Mouse (Mus musculus) mouse embryonic stem cell (cell line): ENCODE results near the gene Chchd1.
"Not testable (repeated sequence)": the region's sequence is repeated elsewhere in the genome, so short reads cannot be mapped to it uniquely, and the experiment has no call there.

Source experiments
- in situ Hi-C, 2 experiments: fragments of 300-500 bp; cut with MboI; formaldehyde crosslinking; loops; 1 replicate in 1 of 2; 3 replicates in 1 of 2; pipeline ENCODE4 v1.14.3; 2019 to 2020; ENCODE audit warnings: low sequenced_read_pairs in 2 of 2, low pct_unique_long_range_greater_than_20kb in 1 of 2, mixed read lengths in 1 of 2; ENCODE audit not compliant: unreplicated experiment in 1 of 2

Gene Chchd1

DNA sequence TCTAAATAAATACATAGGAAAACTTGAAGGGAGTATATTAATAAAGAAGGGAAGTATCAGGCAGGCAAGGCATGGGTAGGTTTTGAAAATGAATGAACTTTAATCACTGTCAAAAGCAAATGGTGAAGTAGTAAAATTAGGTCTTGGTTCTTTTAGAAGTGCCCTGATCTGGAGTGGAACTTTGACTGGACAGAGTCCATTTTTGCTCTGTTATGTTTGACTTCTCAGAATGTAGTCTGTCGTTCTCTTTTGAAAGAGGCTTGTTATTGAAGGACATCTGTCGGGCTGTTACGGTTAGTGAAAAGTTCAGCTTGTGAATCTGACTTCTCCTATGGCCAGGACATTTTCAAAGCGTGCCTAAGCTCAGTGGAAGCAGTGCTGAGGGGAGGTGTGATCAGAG is 24.9 kb upstream of the Chchd1 start:
- in situ Hi-C loops, result no loop called here

DNA sequence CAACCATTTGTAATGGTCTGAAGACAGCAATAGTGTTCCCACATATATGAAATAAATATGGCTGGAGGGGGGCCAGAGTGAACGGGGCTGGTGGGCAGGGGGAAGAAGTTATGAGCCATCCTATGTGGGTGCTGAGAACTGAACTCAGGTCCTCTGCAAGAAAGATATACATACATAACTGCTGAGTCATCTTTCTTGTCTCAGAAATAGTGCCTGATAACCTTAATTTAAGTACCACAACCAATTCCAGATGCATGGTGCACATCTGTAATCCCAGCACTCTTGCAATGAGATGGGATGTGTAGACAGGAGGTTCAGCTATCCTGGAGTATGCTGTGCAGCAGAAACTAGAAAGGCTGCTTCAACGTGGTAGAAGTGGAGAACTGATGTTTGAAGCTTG is 21.1 kb upstream of the Chchd1 start:
- in situ Hi-C loops, result no loop called here

DNA sequence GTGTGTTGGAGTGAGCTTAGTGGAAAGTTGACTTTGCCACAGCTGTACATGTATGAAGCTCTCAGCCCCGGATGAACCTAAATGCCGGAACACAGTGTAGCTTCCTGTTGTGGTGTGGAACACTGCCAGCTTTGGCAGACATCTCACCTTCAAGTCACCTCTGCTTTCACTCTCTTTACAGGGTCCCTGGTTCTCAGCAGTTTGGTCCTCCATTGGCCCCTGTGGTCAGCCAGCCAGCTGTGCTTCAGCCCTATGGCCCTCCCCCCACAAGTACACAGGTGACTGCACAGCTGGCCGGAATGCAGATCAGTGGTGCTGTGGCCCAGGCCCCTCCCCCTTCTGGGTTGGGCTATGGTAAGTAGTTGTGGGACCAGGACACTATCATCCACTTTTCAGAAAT is 20.3 kb upstream of the Chchd1 start:
- in situ Hi-C loops, result no loop called here

DNA sequence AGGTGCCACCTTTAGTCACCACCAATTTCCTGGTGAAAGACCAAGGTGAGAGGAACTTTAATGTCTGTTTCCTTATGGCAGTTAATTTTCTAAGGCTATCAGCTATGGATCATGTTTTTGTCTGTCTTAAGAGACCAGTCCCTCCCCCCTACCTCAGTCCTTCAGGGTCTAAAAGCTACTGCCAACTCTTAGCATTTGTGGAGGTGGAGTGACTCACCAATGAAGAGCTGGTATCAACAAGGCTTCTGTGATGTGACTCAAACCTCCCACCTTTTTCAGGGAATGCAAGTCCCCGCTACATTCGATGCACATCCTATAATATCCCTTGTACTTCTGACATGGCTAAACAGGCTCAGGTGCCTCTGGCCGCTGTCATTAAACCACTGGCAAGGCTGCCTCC is 16.2 kb upstream of the Chchd1 start:
- in situ Hi-C loops, result no loop called here

DNA sequence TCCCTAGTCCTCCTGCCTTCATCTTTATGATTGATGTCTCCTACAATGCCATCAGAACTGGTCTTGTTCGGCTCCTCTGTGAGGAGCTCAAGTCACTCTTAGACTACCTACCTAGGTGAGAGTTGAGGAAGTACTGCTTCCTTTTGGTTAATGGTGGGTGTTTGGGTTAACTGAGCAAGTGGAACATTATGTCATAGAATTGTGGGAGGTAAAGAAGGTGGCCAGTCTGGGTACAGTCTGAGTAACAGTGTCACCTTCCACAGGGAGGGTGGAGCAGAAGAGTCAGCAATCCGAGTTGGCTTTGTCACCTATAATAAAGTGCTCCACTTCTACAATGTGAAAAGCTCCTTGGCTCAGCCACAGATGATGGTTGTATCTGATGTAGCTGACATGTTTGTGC is 13.8 kb upstream of the Chchd1 start:
- in situ Hi-C loops, result no loop called here

DNA sequence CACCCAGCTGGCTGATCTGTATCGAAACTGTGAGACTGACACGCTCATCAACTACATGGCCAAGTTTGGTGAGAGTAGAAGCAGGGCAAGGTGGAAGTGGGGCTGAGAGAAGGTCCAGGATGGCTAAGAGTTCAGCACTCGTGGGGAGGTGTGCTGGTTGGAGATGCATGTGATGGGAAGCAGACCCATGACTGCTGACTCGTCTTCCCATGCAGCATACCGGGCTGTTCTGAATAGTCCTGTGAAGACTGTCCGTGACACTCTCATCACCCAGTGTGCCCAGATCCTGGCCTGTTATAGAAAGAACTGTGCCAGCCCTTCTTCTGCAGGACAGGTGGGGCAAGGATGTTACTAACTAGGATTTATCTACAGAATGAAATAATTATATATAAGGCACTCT is 11.0 kb upstream of the Chchd1 start:
- in situ Hi-C loops, result no loop called here

DNA sequence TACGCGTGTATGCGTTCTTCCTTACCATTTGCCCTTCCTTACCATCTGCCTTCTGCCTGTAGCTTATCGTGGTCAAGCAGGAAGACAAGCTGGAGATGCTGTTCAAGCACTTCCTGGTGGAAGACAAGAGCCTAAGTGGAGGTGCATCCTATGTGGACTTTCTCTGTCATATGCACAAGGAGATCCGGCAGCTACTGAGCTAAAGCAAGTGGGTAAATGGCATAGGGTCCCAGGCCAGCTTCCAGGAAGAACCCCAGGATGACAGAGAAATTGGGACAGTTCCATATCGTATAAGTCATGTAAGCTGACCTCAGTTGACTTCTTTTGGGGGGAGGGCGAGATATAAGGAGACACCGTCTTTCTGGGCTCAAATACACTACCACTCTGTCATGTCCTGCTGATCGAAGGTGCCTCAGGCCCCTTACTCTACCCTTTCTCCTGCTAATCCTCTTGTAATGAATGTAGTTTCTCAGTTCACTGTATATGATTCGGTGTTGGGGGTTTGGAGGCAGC is 9.2 kb upstream of the Chchd1 start:
- in situ Hi-C loops, result no loop called here

DNA sequence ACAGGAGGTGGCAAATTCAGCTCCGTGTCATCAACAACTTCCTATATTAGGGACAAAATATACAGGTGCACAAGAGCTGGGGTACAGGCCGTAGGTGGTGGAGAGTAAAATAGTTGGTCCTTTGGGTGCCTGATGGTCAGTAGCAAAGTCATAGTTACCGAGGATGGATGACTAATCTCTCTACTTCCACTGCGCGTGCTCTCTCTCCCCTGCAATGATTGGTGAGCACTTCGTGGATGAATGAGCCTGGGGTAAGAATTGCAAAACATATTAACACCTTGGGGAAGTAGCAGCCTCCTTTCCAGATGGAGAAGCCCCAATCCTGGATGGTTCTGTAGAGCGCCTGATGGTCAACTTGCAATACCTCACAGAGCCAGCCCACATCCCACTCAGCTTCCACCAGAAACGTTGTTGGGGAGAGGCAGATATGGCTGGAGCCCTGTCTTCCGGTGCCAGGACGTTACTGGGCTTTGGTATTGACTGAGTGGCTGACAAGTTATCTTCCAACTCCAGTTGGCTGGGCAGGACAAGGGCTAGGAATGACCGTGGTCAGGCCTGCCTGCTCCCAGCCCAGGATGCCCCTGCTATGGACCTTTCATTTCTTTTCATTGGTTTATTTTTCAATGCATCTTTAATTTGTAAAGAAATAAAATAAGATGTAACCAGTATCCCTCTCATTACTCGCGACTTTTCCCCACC is 8.5 kb upstream of the Chchd1 start:
- in situ Hi-C loops, result no loop called here

DNA sequence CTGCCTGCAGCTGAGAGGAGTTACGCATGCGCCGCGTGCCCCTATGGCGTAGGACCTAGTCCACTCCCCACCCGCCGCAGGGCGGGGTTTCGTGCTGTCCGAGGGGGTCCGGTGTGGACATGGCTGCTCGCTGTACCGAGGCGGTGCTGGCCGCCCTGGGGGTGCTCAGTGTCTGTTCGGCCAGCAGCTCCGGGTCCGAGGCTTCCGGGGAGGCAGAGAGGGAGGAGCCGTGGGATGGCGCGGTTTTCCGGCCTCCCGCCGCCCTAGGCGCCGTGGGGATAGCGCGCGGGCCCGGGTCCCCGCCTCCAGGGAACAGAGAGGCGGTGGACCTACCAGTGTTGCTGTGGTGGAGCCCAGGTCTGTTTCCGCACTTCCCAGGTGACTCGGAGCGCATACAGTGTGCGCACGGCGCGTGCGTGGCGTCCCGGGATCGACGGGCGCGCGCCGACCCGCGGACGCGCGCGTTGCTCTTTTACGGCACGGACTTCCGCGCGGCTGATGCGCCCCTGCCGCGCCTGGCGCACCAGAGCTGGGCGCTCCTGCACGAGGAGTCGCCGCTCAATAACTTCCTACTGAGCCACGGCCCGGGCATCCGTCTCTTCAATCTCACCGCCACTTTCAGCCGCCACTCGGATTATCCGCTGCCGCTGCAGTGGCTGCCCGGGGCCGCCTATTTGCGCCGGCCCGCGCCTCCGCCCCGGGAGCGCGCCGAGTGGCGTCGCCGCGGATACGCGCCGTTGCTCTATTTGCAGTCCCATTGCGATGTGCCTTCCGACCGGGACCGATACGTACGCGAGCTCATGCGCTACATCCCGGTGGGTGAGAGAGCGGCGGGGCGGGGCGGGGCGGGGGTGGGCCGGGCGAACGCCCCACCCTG is 7.7 kb upstream of the Chchd1 start, which contains the start of gene Fut11:
Gene Fut11 (plus strand): TSS at position 85 of the 877 bp plus-strand sequence.
- in situ Hi-C loops, result no loop called here

DNA sequence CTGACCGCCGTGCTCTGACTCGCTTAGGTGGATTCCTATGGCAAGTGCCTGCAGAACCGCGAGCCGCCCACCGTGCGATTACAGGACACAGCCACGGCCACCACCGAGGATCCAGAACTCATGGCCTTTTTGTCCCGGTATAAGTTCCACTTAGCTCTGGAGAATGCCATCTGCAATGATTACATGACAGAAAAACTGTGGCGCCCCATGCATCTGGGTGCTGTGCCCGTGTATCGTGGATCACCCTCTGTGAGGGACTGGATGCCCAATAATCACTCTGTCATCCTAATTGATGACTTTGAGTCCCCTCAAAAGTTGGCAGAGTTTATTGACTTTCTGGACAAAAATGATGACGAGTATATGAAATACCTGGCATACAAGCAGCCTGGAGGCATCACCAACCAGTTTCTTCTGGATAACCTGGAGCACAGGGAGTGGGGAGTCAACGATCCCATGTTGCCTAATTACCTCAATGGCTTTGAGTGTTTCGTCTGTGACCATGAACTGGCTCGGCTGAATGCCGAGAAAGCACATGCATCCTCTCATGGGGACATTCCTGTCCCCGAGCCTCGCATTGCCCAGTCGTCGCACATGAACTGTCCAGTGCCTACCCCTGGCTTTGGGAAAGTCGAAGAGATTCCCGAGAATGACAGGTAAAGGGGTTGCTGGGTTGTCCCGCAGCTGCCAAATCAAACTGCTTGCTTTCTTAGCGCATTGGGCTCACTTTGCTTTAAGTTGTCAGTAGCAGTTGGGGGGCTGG is 6.9 kb upstream of the Chchd1 start:
- in situ Hi-C loops, result no loop called here

DNA sequence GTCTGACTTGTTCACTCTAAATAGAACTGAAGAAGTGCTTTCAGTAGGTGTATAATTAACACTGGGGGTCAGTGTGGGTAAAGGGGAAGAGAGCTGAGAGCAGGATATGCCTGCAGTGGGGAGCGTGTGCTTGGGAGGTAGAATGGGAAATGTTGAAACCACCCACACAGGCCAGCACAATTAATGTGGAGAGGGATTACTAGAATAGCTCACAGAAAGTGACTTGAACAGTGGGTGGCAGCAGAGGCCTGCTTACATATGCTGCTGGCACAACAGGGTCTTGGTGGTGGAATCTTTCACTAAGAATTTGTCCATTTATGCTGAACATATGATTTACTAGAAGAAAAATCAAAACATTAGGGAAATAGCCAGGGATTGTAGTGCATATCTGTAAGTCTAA is 5.8 kb upstream of the Chchd1 start:
- in situ Hi-C loops, result no loop called here

DNA sequence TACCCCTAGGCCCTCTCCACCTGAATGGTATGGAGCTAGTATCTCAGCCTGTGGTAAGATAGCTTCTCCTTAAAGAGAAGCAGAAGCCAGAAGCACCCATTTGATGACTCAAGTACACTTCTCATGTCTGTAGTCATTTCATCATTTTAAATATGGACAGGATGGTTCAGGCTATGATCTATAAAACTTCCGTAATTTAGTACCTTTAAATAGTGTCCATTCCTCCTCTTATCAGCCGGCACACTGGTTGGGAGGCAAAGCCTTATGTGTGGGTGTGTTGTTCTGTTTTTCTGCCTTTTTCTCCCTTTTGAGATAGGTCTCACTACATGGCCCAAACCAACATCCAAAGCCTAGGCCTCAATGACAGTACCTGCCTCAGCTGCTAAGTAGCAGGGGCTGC is 4.3 kb upstream of the Chchd1 start:
- in situ Hi-C loops, result no loop called here

DNA sequence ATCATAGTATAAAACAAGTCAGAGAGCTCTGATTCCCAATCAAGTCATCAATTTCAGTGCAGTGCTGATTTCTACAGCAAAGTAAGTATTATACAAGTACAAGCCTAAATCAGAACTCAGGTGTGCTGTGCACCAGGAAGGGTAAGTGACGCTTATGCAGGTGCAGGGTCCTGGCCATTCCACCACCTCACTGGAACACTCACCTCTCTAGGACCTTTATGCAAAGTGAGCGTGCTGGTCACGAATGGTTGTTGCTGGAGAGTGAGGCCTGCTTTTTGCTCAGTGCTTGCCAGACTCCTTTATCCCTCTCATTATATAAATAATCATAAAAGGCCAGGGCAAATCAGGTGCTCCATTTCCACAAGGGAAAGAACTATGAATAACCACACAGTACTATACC is 2.4 kb upstream of the Chchd1 start:
- in situ Hi-C loops, result no loop called here

DNA sequence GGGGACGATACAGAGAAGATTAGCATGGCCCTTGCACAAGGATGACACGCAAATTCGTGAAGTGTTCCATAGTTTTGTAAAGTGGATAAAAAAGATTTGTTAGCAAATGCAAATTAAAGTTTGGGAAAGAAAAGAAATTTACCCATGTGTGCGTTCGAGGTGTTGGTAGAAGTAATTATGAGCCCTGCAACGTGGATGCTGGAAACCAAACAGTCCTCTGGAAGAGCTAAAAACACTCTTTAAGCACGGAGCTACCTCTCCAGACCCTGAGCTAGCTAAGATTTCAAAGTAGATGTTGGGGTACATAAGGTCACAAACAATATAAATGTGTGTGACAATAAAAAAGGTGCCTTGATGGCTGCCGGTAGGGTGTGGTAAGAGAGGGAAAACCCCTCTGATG is 1.3 kb upstream of the Chchd1 start:
- in situ Hi-C loops, result no loop called here

DNA sequence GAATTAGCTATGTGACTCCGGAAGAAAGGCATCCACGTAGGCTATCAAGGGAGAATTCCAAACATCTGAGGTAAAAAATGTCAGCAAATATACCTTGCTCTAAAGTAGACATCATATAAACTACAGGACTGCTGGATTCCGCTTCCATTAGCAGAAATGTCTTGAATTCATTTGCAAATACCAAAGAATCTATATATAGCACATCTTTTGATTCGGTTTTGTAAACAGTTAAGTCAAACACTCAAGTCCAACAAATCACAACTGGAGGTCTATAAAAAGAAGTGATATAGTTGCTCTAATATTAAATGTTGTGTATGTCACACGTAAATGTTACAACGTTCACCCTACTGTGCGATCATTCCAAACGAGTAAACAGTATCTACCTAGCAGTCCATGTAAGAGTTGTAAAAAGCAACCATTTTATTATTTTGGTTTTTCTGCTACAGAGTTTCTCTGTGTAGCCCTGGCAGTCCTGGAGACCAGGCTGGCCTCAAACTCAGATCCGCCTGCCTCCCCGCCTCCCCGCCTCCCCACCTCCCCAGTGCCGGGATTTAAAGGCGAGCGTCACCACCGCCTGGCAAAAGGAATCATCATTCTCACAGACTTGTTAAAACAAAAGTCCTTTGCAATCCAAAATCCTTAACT is 588 bp upstream of the Chchd1 start:
- in situ Hi-C loops, result no loop called here

DNA sequence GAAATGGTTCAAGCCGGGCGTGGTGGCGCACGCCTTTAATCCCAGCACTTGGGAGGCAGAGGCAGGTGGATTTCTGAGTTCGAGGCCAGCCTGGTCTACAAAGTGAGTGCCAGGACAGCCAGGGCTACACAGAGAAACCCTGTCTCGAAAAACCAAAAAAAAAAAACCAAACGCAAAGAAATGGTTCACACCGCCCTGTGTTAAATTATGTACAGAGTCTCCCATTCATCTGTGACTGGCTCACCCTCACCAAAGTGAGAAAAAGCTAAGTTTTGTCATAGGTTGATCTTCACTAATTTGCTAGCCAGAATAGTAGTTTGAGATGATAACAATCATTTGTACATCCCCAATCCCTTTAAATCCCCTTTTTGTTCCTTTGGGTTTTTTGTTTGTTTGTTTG is 655 bp downstream of the Chchd1 start:
- in situ Hi-C loops, result not testable (repeated sequence)

DNA sequence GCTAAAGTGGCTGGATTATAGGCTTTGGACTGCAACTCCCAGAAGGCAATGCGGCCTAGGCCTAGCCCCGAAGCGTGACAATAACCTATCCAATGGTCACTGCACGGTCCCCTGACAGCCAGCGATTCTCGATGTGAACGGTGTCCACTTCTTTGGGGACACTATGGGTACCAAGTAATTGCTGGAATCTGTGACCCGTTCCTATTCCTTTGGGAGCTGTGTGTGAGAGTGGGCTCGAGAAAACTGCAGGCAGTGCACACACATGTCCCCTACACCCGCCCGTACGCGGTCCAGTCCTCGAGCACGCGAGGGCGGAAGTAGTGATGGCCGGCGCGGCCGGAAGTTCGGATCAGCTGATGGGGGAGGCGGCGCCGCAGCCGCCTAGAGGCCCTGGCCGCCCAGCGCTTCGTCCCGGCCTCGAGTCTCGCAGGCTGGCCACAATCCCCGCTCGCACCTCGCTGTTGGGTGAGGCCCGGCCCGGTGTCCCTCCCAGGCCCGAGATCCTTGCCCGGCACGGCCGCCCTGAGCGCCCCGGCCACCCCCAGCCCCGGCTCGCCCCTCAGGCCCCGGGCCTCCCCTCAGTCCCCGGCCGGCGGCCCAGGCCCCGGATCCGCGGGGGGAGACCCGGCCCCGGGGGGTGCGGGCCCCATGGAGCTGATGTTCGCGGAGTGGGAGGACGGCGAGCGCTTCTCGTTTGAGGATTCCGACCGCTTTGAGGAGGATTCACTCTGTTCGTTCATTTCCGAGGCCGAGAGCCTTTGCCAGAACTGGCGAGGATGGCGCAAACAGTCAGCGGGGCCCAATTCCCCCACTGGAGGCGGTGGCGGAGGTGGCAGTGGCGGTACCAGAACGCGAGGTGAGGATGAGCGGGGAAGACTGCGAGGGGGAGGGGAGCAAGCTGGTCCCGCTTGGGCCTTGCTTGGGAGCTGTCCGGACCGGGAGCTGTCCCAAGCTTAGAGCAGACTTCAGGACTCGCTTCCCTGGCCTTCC is 4.7 kb downstream of the Chchd1 start, which contains the start of gene Zswim8:
Gene Zswim8 (plus strand): TSS at position 352 of the 990 bp plus-strand sequence.
- in situ Hi-C loops, result no loop called here
